Mouse (Mus musculus) ES-Bruce4 (cell line): ENCODE data around the gene Astl. TPM values are rescaled to one million over a fixed set of nuclear protein-coding genes. Genes with fewer than 3 reads are reported as not detected.

Source experiments
- H3K27ac ChIP-seq: 2 replicates; pipeline ENCODE4 v1.5.1; 2012; ENCODE audit warnings: low read length, inconsistent platforms; ENCODE audit not compliant: insufficient read depth
- H3K27me3 ChIP-seq: 2 replicates; pipeline ENCODE4 v1.6.1; 2012; ENCODE audit warnings: mild to moderate bottlenecking, low read length, inconsistent platforms; ENCODE audit not compliant: control insufficient read depth, poor library complexity, insufficient read depth, severe bottlenecking
- H3K36me3 ChIP-seq: 2 replicates; pipeline ENCODE4 v1.6.1; 2012; ENCODE audit warnings: inconsistent platforms, mild to moderate bottlenecking, low read length, moderate library complexity; ENCODE audit not compliant: control insufficient read depth, poor library complexity, insufficient read depth, severe bottlenecking
- H3K4me1 ChIP-seq: one replicate; pipeline ENCODE4 v1.8.1; 2011; ENCODE audit warnings: low read length; ENCODE audit not compliant: control insufficient read depth, insufficient read depth
- H3K4me3 ChIP-seq: 2 replicates; pipeline ENCODE4 v1.5.1; 2011; ENCODE audit warnings: low read depth, mild to moderate bottlenecking, low read length
- H3K9ac ChIP-seq: 2 replicates; pipeline ENCODE4 v1.6.1; 2012; ENCODE audit warnings: low read depth, mild to moderate bottlenecking, inconsistent platforms; ENCODE audit not compliant: poor library complexity, severe bottlenecking
- H3K9me3 ChIP-seq: replicated peaks from 2 replicates; pipeline ENCODE4 v1.6.1; 2012; ENCODE audit warnings: mild to moderate bottlenecking, low read length, inconsistent platforms; ENCODE audit not compliant: control insufficient read depth, poor library complexity, insufficient read depth, severe bottlenecking
- CTCF ChIP-seq: IDR thresholded peaks from one replicate; pipeline ENCODE4 v1.8.1; 2011; ENCODE audit warnings: low read depth, low read length
- EP300 ChIP-seq: IDR thresholded peaks from 2 replicates; pipeline ENCODE4 v1.6.1; 2011; ENCODE audit warnings: low read depth, low read length; ENCODE audit not compliant: insufficient read depth
- POLR2A ChIP-seq: IDR thresholded peaks from one replicate; pipeline ENCODE4 v1.8.1; 2011; ENCODE audit warnings: low read length; ENCODE audit not compliant: insufficient read depth
- polyA plus RNA-seq: library from polyadenylated mRNA; stranded (reverse); fragments of >200 nt; gene quantifications from 2 replicates; pipeline ENCODE4 v1.2.4, GENCODE M21; 2011; ENCODE audit warnings: low read depth; ENCODE audit not compliant: missing spikeins, insufficient read depth, insufficient read length

Astl gene
- polyA plus RNA-seq, 1 experiment, result not detected

DNA sequence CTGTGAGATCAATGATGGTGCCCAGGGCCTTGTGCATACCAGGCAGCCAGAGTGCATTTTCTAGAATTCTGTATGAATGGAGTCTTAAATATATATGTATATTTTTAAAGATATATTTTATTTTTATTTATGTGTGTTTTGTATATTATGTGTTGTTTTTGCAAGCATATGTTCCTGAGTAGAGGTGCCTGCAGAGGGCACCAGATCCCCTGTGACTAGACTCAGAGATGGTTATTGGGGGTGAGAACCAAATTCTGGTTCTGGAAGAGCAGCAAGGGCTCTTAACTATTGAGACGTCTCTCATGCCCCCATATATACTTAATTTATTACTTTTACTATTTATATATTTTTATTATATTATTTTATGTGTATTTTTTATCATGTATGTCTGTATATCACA, 27.2 kb upstream of the Astl start:
- Histone ChIP-seq H3K9me3 (no peaks in the 10 kb centered on the region), H3K9ac (no peak overlapping the region), H3K4me1 (no peaks in the 10 kb centered on the region), H3K27me3 (no peaks in the 10 kb centered on the region), H3K36me3 (no peaks in the 10 kb centered on the region), H3K27ac (no peak overlapping the region), H3K4me3 (no peak overlapping the region)
- TF ChIP-seq CTCF, result no peak
- TF ChIP-seq EP300, result no peak
- TF ChIP-seq POLR2A, result no peak

DNA sequence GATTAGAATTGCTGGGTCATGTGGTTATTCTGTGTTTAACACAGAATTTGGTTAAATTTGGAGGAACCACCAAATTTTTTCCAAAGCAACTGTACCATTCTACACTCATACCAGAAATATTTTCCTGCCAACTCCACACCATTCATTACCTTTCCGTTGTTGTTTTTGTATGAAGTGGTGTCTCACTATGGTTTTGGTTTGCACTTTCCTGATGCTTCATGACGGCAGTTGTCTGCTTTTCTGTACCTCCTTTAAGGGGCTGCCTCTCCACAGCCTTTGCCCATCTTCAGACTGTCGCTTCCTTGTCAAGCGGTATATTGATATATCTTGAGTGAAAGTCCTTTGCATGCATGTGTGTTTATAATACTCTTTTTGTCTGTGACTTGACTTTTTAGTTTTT, 25.6 kb upstream of the Astl start:
- H3K4me3 ChIP-seq, result no peak overlapping the region
- H3K4me1 ChIP-seq, result no peaks in the 10 kb centered on the region
- no peaks in the 10 kb centered on the region for H3K36me3 ChIP-seq
- no peak overlapping the region for H3K9ac ChIP-seq
- no peaks in the 10 kb centered on the region for H3K9me3 ChIP-seq
- TF ChIP-seq CTCF (no peak), POLR2A (no peak), EP300 (no peak)
- H3K27me3 ChIP-seq, result no peaks in the 10 kb centered on the region
- H3K27ac ChIP-seq, result no peak overlapping the region

DNA sequence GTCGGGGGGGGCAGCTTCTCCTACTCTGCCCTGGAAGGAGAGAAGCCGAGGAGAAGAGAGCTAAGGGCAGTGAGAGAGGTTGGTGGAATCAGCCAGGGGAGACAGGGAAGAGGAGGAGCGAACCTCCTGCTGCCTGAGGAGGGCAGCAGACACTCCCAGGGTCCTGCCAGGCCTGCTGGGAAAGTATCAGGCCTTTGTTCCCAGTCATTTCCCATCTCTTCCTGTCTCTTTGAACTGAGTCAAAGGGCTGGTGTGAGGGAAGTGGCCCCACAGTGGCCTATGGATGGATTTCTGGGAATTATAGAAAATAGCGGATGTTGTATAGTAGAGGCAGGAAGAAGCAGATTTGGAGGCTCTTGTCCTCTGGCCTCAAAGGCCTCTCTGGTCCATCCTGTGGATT, 24.6 kb upstream of the Astl start:
- H3K36me3 ChIP-seq, result no peaks in the 10 kb centered on the region
- H3K4me3 ChIP-seq, result no peak overlapping the region
- H3K9me3 ChIP-seq, result no peaks in the 10 kb centered on the region
- no peaks in the 10 kb centered on the region for H3K4me1 ChIP-seq
- no peak overlapping the region for H3K27ac ChIP-seq
- no peak overlapping the region for H3K9ac ChIP-seq
- no peaks in the 10 kb centered on the region for H3K27me3 ChIP-seq
- no peak for TF ChIP-seq POLR2A
- peak; percentile 40 for TF ChIP-seq CTCF
- no peak for TF ChIP-seq EP300

DNA sequence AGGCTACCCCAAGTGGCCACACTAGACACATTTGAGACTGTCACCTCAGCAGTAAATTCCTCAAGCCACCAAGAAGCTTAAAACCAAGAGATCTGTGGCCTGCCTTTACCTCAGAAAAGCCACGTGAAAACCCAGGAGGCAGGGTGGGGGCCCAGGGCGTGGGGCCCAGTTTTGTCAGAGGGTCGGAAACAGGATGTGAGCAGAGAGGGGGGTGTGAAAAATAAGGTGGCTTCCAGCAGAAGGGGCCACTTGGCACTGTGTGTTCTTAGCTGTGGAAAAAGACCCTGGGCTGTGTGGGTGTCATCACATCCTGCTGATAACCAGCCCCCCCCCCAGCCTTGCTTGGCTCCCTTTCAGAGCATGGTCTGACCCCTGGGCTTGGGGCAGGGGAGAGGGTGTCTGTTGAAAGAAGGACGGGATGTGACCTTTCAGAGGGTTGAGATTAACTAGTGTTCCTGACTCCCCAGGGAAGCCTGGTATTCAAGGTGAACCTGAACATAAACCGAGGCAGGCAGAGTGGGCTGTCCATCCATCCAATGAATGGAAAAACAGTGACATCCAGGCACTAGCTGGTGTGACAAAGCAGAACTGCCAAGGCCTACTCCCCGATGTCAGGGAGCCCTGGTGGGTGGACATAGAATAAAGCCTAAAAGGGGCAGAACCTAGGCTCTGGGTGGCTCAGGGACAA, 23.8 kb upstream of the Astl start:
- no peaks in the 10 kb centered on the region for H3K9me3 ChIP-seq
- no peaks in the 10 kb centered on the region for H3K27me3 ChIP-seq
- H3K4me3 ChIP-seq, result no peak overlapping the region
- no peak overlapping the region for H3K27ac ChIP-seq
- H3K36me3 ChIP-seq, result no peaks in the 10 kb centered on the region
- H3K4me1 ChIP-seq, result no peaks in the 10 kb centered on the region
- TF ChIP-seq EP300 (no peak), POLR2A (no peak), CTCF (no peak)
- no peak overlapping the region for H3K9ac ChIP-seq

DNA sequence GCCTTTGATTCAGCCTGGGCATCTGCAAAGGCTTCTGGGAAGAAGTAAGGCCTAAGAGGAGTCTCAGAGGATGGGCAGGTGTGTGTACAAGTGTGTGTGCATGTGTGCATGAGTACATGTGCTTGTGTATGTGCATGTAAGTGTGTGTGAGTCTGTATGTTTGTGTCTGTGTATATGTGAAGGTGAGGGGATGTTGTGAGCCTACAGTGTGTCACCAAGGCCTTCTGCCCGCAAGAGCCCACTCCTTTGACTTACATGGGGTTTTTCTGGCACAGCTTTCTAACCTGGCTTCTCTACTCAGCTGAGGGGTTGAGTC, 23.3 kb upstream of the Astl start:
- Histone ChIP-seq H3K27me3 (no peaks in the 10 kb centered on the region), H3K27ac (no peak overlapping the region), H3K9me3 (no peaks in the 10 kb centered on the region), H3K9ac (no peak overlapping the region), H3K36me3 (no peaks in the 10 kb centered on the region), H3K4me1 (no peaks in the 10 kb centered on the region), H3K4me3 (no peak overlapping the region)
- TF ChIP-seq POLR2A, result no peak
- TF ChIP-seq CTCF, result no peak
- no peak for TF ChIP-seq EP300

DNA sequence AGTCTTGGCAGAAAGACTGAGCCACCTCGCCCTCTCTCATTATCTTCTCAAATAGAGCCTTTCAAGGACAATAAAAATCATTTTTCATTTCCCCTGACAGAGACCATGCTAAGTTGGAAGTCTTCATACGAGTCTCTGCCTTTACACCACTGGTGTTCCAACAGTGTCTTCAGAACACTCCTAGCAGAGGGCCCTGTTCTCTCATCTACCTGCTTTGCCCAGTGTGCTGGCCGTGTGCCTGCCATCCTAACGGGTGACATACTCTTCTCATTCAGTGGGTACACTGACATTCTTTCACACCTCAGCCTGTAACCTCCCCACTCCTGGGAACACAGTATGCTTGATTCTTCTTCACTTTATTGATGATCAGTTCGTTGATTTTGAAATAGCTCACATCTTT, 22.0 kb upstream of the Astl start:
- Histone ChIP-seq H3K4me1 (no peaks in the 10 kb centered on the region), H3K36me3 (no peaks in the 10 kb centered on the region), H3K9ac (no peak overlapping the region), H3K4me3 (no peak overlapping the region), H3K27ac (no peak overlapping the region), H3K9me3 (no peaks in the 10 kb centered on the region), H3K27me3 (no peaks in the 10 kb centered on the region)
- TF ChIP-seq POLR2A (no peak), EP300 (no peak), CTCF (no peak)
